Mouse (Mus musculus) embryonic fibroblast, embryonic 13.5 days (primary cell): ENCODE measurements around the gene Atxn7l1. TPM values are rescaled to one million over a fixed set of nuclear protein-coding genes. Genes with fewer than 3 reads are reported as not detected.
A peak's percentile ranks its signal among the peaks of the same experiment; 100 is the strongest.

Source experiments
- H3K27ac ChIP-seq: 2 replicates; pipeline ENCODE4 v1.5.1; 2012; ENCODE audit warnings: low read length, control low read depth, inconsistent platforms; ENCODE audit not compliant: insufficient read depth
- H3K4me1 ChIP-seq: 2 replicates; pipeline ENCODE4 v1.6.1; 2011; ENCODE audit warnings: low read length; ENCODE audit not compliant: control insufficient read depth, insufficient read depth
- H3K4me3 ChIP-seq: 2 replicates; pipeline ENCODE4 v1.5.1; 2011; ENCODE audit warnings: mild to moderate bottlenecking, control low read depth, low read length; ENCODE audit not compliant: insufficient read depth
- CTCF ChIP-seq: IDR thresholded peaks from 2 replicates; pipeline ENCODE4 v1.5.1; 2011; ENCODE audit warnings: mild to moderate bottlenecking, control low read depth, low read length, moderate library complexity, borderline replicate concordance; ENCODE audit not compliant: insufficient read depth
- POLR2A ChIP-seq: IDR thresholded peaks from 2 replicates; pipeline ENCODE4 v1.6.1; 2011; ENCODE audit warnings: low read depth, mild to moderate bottlenecking, control low read depth, low read length, moderate library complexity
- polyA plus RNA-seq: library from polyadenylated mRNA; stranded (reverse); fragments of >200 nt; gene quantifications from 2 replicates; pipeline ENCODE4 v1.2.4, GENCODE M21; 2011; ENCODE audit warnings: low read depth; ENCODE audit not compliant: missing spikeins, insufficient read length

The Atxn7l1 gene
- polyA plus RNA-seq, 1 experiment: 19.5 TPM

- TF ChIP-seq POLR2A: no peak
- no peak for TF ChIP-seq CTCF
- peak overlapping the region; percentile 59 for H3K27ac ChIP-seq
- H3K4me3 ChIP-seq: no peak overlapping the region
- peaks cover 15% of the 10 kb centered on the region for H3K4me1 ChIP-seq
Observed at GRCm38 (mm10) chr12:33284344-33284936, 136.9 kb downstream of the Atxn7l1 start.

- Histone ChIP-seq H3K4me1 (peaks cover 17% of the 10 kb centered on the region), H3K27ac (peak overlapping the region; percentile 59), H3K4me3 (no peak overlapping the region)
- TF ChIP-seq POLR2A: no peak
- no peak for TF ChIP-seq CTCF
Observed at GRCm38 (mm10) chr12:33285354-33285753, 137.9 kb downstream of the Atxn7l1 start.

- no peak for TF ChIP-seq CTCF
- no peak for TF ChIP-seq POLR2A
- no peak overlapping the region for H3K4me3 ChIP-seq
- peaks cover 17% of the 10 kb centered on the region for H3K4me1 ChIP-seq
- peak overlapping the region; percentile 59 for H3K27ac ChIP-seq
Observed at GRCm38 (mm10) chr12:33285933-33286649, 138.6 kb downstream of the Atxn7l1 start.

GRCm38 (mm10) chr12:33287686-33288085 lies 140.2 kb downstream of the Atxn7l1 start:
- TF ChIP-seq CTCF: no peak
- no peak for TF ChIP-seq POLR2A
- H3K4me1 ChIP-seq: peaks cover 17% of the 10 kb centered on the region
- no peak overlapping the region for H3K27ac ChIP-seq
- no peak overlapping the region for H3K4me3 ChIP-seq

- TF ChIP-seq POLR2A (no peak), CTCF (no peak)
- H3K4me3 ChIP-seq: no peak overlapping the region
- H3K27ac ChIP-seq: peak overlapping the region; percentile 9; the same call in 1 of the 2 replicates
- peaks cover 17% of the 10 kb centered on the region for H3K4me1 ChIP-seq
Observed at GRCm38 (mm10) chr12:33288746-33289145, 141.3 kb downstream of the Atxn7l1 start.

- Histone ChIP-seq H3K27ac (no peak overlapping the region), H3K4me3 (peak overlapping the region; percentile 41), H3K4me1 (no peaks in the 10 kb centered on the region)
- TF ChIP-seq CTCF (no peak), POLR2A (no peak)
Observed at GRCm38 (mm10) chr12:33302070-33302469, 154.6 kb downstream of the Atxn7l1 start.

GRCm38 (mm10) chr12:33302523-33303383 lies 155.3 kb downstream of the Atxn7l1 start:
- no peaks in the 10 kb centered on the region for H3K4me1 ChIP-seq
- TF ChIP-seq CTCF: no peak
- TF ChIP-seq POLR2A: no peak
- peak overlapping the region; percentile 57 for H3K4me3 ChIP-seq
- 0 out of 2 replicates have a peak overlapping the region, but pooled peaks have one; percentile 2 for H3K27ac ChIP-seq

- TF ChIP-seq CTCF (no peak), POLR2A (no peak)
- H3K4me1 ChIP-seq: no peaks in the 10 kb centered on the region
- H3K4me3 ChIP-seq: peak overlapping the region; percentile 57
- H3K27ac ChIP-seq: no peak overlapping the region
Observed at GRCm38 (mm10) chr12:33303384-33303770, 155.9 kb downstream of the Atxn7l1 start.

GRCm38 (mm10) chr12:33305106-33305505 lies 157.6 kb downstream of the Atxn7l1 start:
- H3K27ac ChIP-seq: no peak overlapping the region
- no peak for TF ChIP-seq CTCF
- no peak for TF ChIP-seq POLR2A
- no peak overlapping the region for H3K4me3 ChIP-seq
- no peaks in the 10 kb centered on the region for H3K4me1 ChIP-seq
